Mouse (Mus musculus): ENCODE results near the gene Ddah1. TPM values are rescaled to one million over a fixed set of nuclear protein-coding genes. Genes with fewer than 3 reads are reported as not detected.

Gene Ddah1
- polyA plus RNA-seq (2017; shearing (Covaris generic)), result not detected

- no peak for ATAC-seq
These were observed at the start of gene Ddah1 for GRCm38 (mm10) chr3:145758561-145759378. Ddah1 (plus strand) TSS chr3:145758675.

GRCm38 (mm10) chr3:145715923-145716322, 42.6 kb upstream of the Ddah1 start:
- ATAC-seq, result no peak

- ATAC-seq, result no peak
These were observed 38.8 kb upstream of the Ddah1 start for GRCm38 (mm10) chr3:145719660-145720059.

GRCm38 (mm10) chr3:145725078-145725477, 33.4 kb upstream of the Ddah1 start:
- ATAC-seq, result no peak

GRCm38 (mm10) chr3:145728336-145728735, 30.1 kb upstream of the Ddah1 start:
- ATAC-seq, result no peak

- ATAC-seq, result no peak
These were observed 28.9 kb upstream of the Ddah1 start for GRCm38 (mm10) chr3:145729531-145729930.

- ATAC-seq, result no peak
These were observed 28.4 kb upstream of the Ddah1 start for GRCm38 (mm10) chr3:145730092-145730491.

GRCm38 (mm10) chr3:145734857-145735256, 23.6 kb upstream of the Ddah1 start:
- no peak for ATAC-seq

- ATAC-seq, result no peak
These were observed 21.9 kb upstream of the Ddah1 start for GRCm38 (mm10) chr3:145736562-145736961.

- ATAC-seq, result no peak
These were observed 19.8 kb upstream of the Ddah1 start for GRCm38 (mm10) chr3:145738662-145739061.

- ATAC-seq, result no peak
These were observed 18.6 kb upstream of the Ddah1 start for GRCm38 (mm10) chr3:145739904-145740303.

GRCm38 (mm10) chr3:145743050-145743449, 15.4 kb upstream of the Ddah1 start:
- no peak for ATAC-seq

- ATAC-seq, result no peak
These were observed 14.9 kb upstream of the Ddah1 start for GRCm38 (mm10) chr3:145743476-145744027.

GRCm38 (mm10) chr3:145748626-145749025, 9.8 kb upstream of the Ddah1 start:
- ATAC-seq, result no peak

GRCm38 (mm10) chr3:145756457-145756856, 2.0 kb upstream of the Ddah1 start:
- no peak for ATAC-seq

GRCm38 (mm10) chr3:145757177-145757576, 1.3 kb upstream of the Ddah1 start:
- no peak for ATAC-seq

- ATAC-seq, result no peak
These were observed 631 bp upstream of the Ddah1 start for GRCm38 (mm10) chr3:145757844-145758243.

GRCm38 (mm10) chr3:145759379-145760209, 1.1 kb downstream of the Ddah1 start:
- ATAC-seq, result no peak

- ATAC-seq, result no peak
These were observed 2.1 kb downstream of the Ddah1 start for GRCm38 (mm10) chr3:145760547-145760946.

GRCm38 (mm10) chr3:145761501-145762170, 3.2 kb downstream of the Ddah1 start:
- ATAC-seq, result no peak

- ATAC-seq, result no peak
These were observed 4.6 kb downstream of the Ddah1 start for GRCm38 (mm10) chr3:145762957-145763641.

- ATAC-seq, result no peak
These were observed 5.1 kb downstream of the Ddah1 start for GRCm38 (mm10) chr3:145763642-145763972.
